ENCODE assay signal across 10 mouse cellular contexts in genomic region chr1:60404848-60405247, GRCm38 (mm10). TPM values are rescaled to one million over a fixed set of nuclear protein-coding genes. Genes with fewer than 3 reads are reported as not detected.
DNase-seq lines count a peak whose midpoint lies in the region; ATAC-seq and TF ChIP-seq lines count a peak whose summit lies in the region.
"Had no signal": no experiment of that assay in that cellular context is flagged by ENCODE, and none has a peak within 500 bp of the region (broad histone marks: within the 10 kb centered on the region; RNA-seq: fewer than 3 reads in every experiment).

No protein-coding gene starts in this region.

- no peak overlapping the region for H3K4me2 ChIP-seq in kidney, embryonic 16.5 days (replicated peaks; ENCODE audit: low read depth, low read length)
- no peak overlapping the region for H3K4me2 ChIP-seq in CH12.LX (ENCODE audit: insufficient read depth, low read depth, poor library complexity, severe bottlenecking)
- H3K4me2 ChIP-seq: hindbrain, embryonic 14.5 days; limb, embryonic 15.5 days had no signal

- peaks cover 4% of the 10 kb centered on the region; the same call in 1 of the 2 replicates for H3K4me1 ChIP-seq in kidney, embryonic 16.5 days (ENCODE audit: insufficient read depth, low read length)
- peaks cover 0 to 10% of the 10 kb centered on the region in 2 experiments; a peak in 2 of 4 replicates for H3K4me1 ChIP-seq in CH12.LX (ENCODE audit: control insufficient read depth in 1 of 2, insufficient read depth in 2 of 2)

- no peaks in the 10 kb centered on the region for H3K27me3 ChIP-seq in kidney, embryonic 16.5 days (ENCODE audit: insufficient read depth, low read length)
- H3K27me3 ChIP-seq in CH12.LX (replicated peaks) = no peaks in the 10 kb centered on the region
- H3K27me3 ChIP-seq: limb, embryonic 15.5 days had no signal

- 91% methylated on average over 1 of the region's 1 CpGs for WGBS in kidney, embryonic 16.5 days

- no peak overlapping the region for H3K9ac ChIP-seq in kidney, embryonic 16.5 days (replicated peaks; ENCODE audit: low read length)
- H3K9ac ChIP-seq in CH12.LX (ENCODE audit: insufficient read depth, low read depth) = no peak overlapping the region
- H3K9ac ChIP-seq: hindbrain, embryonic 14.5 days; limb, embryonic 15.5 days had no signal

- dilution Hi-C loops in CH12.LX (cut with MboI; ENCODE audit: extremely low pct_ligation_motif_present, extremely low pct_unique_long_range_greater_than_20kb, low sequenced_read_pairs) = no loop called here

- H3K9me3 ChIP-seq in kidney, embryonic 16.5 days (ENCODE audit: low read length) = no peaks in the 10 kb centered on the region
- no peaks in the 10 kb centered on the region for H3K9me3 ChIP-seq in CH12.LX (replicated peaks; ENCODE audit: low read length)
- H3K9me3 ChIP-seq: limb, embryonic 15.5 days had no signal

- TF ChIP-seq POLR2A in CH12.LX (IDR thresholded peaks at IDR 0.05; ENCODE audit: low read depth, low read length) = no peak

- H3K4me3 ChIP-seq in kidney, embryonic 16.5 days (ENCODE audit: low read length) = no peak overlapping the region
- no peak overlapping the region for H3K4me3 ChIP-seq in CH12.LX (replicated peaks in 1 of 3; ENCODE audit: low read depth in 2 of 3, low read length in 2 of 3, poor library complexity in 1 of 3)
- H3K4me3 ChIP-seq: limb, embryonic 15.5 days had no signal

- TF ChIP-seq EP300 in CH12.LX (IDR thresholded peaks at IDR 0.05; ENCODE audit: low read length) = no peak

- peak; percentile 38 for TF ChIP-seq RAD21 in CH12.LX (IDR thresholded peaks at IDR 0.05; ENCODE audit: low read depth, low read length)

- H3K79me2 ChIP-seq in CH12.LX (replicated peaks; ENCODE audit: control insufficient read depth, extremely low read depth, insufficient read depth, poor library complexity, severe bottlenecking) = no peaks in the 10 kb centered on the region

- H3K36me3 ChIP-seq in kidney, embryonic 16.5 days (ENCODE audit: insufficient read depth, low read length) = no peaks in the 10 kb centered on the region
- no peaks in the 10 kb centered on the region for H3K36me3 ChIP-seq in CH12.LX (replicated peaks in 1 of 2; ENCODE audit: control insufficient read depth in 1 of 2, insufficient read depth in 1 of 2, low read length in 1 of 2)
- H3K36me3 ChIP-seq: limb, embryonic 15.5 days had no signal

- in situ Hi-C loops in CH12.LX (cut with MboI; ENCODE audit: low pct_ligation_motif_present, low pct_unique_long_range_greater_than_20kb, low sequenced_read_pairs) = no loop called here

- peak in 1 of 2 experiments; percentile 58; a peak in 2 of 4 replicates for TF ChIP-seq CTCF in CH12.LX (conservative IDR thresholded peaks at IDR 0.05 in 1 of 2, IDR thresholded peaks at IDR 0.05 in 1 of 2; ENCODE audit: low read depth in 2 of 2, low read length in 2 of 2)

- no peak overlapping the region for H3K27ac ChIP-seq in kidney, embryonic 16.5 days (ENCODE audit: low read length)
- no peak overlapping the region for H3K27ac ChIP-seq in CH12.LX (ENCODE audit: insufficient read depth, low read depth)
- H3K27ac ChIP-seq: hindbrain, embryonic 14.5 days; limb, embryonic 15.5 days had no signal

- peak; percentile 15 for DNase-seq in kidney, adult 11 months
- DNase-seq in CH12.LX (ENCODE audit: extremely low read depth) = peak; percentile 16
- peak; percentile 2 for DNase-seq in Muller cell, postnatal 12 days (ENCODE audit: inconsistent ontology term)
- DNase-seq in lung, postnatal 10 days = peak; percentile 29
- DNase-seq in right cerebral cortex, adult 2 months (ENCODE audit: low spot score in 2 of 2) = no peak

- ATAC-seq in kidney, embryonic 16.5 days (ENCODE audit: low FRiP score, low TSS enrichment) = no peak
- no peak for ATAC-seq in erythroid progenitor cell, adult 5-6 weeks (replicated peaks; ENCODE audit: low FRiP score, poor library complexity, severe bottlenecking)
- no peak for ATAC-seq in megakaryocyte progenitor cell, adult 5-6 weeks (replicated peaks; ENCODE audit: poor library complexity)

TF ChIP-seq in CH12.LX, 34 proteins besides CTCF, POLR2A, EP300 and RAD21:
- TF ChIP-seq MAZ (IDR thresholded peaks at IDR 0.05; ENCODE audit: low read depth, low read length) (no peak), SMC3 (IDR thresholded peaks at IDR 0.05; ENCODE audit: low read depth, low read length) (peak; percentile 37), MAX (IDR thresholded peaks at IDR 0.05; ENCODE audit: low read length) (no peak), MAFK (IDR thresholded peaks at IDR 0.05; ENCODE audit: insufficient replicate concordance, low read length) (peak; percentile 100), CHD2 (IDR thresholded peaks at IDR 0.05; ENCODE audit: low read length) (no peak), IRF4 (IDR thresholded peaks at IDR 0.05; ENCODE audit: low read depth, low read length) (no peak), ZC3H11A (IDR thresholded peaks at IDR 0.05; ENCODE audit: low read depth, low read length) (no peak), MXI1 (IDR thresholded peaks at IDR 0.05; ENCODE audit: low read depth, low read length) (no peak), ZNF384 (IDR thresholded peaks at IDR 0.05; ENCODE audit: low read depth, low read length) (no peak), KAT2A (IDR thresholded peaks at IDR 0.05; ENCODE audit: insufficient replicate concordance, low read length) (no peak), CHD1 (IDR thresholded peaks at IDR 0.05; ENCODE audit: low read depth, low read length) (no peak), E2F4 (IDR thresholded peaks at IDR 0.05; ENCODE audit: insufficient replicate concordance, low read depth, low read length) (no peak), PAX5 (IDR thresholded peaks at IDR 0.05; ENCODE audit: low read length) (no peak), MYC (IDR thresholded peaks at IDR 0.05; ENCODE audit: low read depth, low read length) (no peak), NELFE (IDR thresholded peaks at IDR 0.05; ENCODE audit: low read depth, low read length) (no peak)
TF ChIP-seq in CH12.LX: peak in this region for 2.

RNA-seq across cellular contexts. Expression of gene Abi2, which starts 4.6 kb away (rescaled TPM):
- 25.4 and 34.8 TPM in 2 replicates for polyA plus RNA-seq in kidney, embryonic 16.5 days (2015; fragmentation: Nextera tagmentation; extraction: Ambion mirVana)
- 11.2 and 14.0 TPM in 2 replicates for total RNA-seq in CH12.LX (2012; rRNA removed)
- total RNA-seq in CH12.LX (2014; rRNA removed) = 15.0 and 15.9 TPM in 2 replicates
- 7.5 and 8.7 TPM in 2 replicates for polyA plus RNA-seq in CH12.LX (2012; ENCODE audit: insufficient read length, low read depth)
- total RNA-seq in erythroid progenitor cell, adult 5-6 weeks (2015; ENCODE audit: low replicate concordance) = 0.42 and 2.2 TPM in 2 replicates
- total RNA-seq in erythroid progenitor cell, adult 5-6 weeks (2017; ENCODE audit: low replicate concordance) = 1.5 and 1.8 TPM in 2 replicates
- total RNA-seq in megakaryocyte progenitor cell, adult 5-6 weeks (2015) = 19.4 and 21.9 TPM in 2 replicates
- 13.5 and 15.5 TPM in 2 replicates for total RNA-seq in megakaryocyte progenitor cell, adult 5-6 weeks (2017)

Comparison
In these comparisons a context has a peak if more than half of its experiments do, and no peak if none do; other contexts are left out.
1. DNase-seq: peak in kidney, adult 11 months (single experiment), CH12.LX (single experiment), Muller cell, postnatal 12 days (single experiment) and lung, postnatal 10 days (single experiment); none in right cerebral cortex, adult 2 months (0 of 2).